Mouse (Mus musculus) embryonic facial prominence, embryonic 15.5 days (tissue): ENCODE results near the gene Kcnip1. TPM values are rescaled to one million over a fixed set of nuclear protein-coding genes. Genes with fewer than 3 reads are reported as not detected.

Experiments used
- ATAC-seq: fragments of 200-750 bp; cut with Nextera tagmentation; 2 replicates; pipeline ENCODE4 v1.8.0; 2017; ENCODE audit warnings: low read depth, moderate TSS enrichment; ENCODE audit not compliant: insufficient number of reproducible peaks, low FRiP score, low TSS enrichment
- H3K27ac ChIP-seq: fragments of 300-500 bp; sonication (generic); replicated peaks from 2 replicates; pipeline ENCODE4 v1.5.1; 2015; ENCODE audit warnings: mild to moderate bottlenecking, inconsistent platforms
- H3K27me3 ChIP-seq: fragments of 300-500 bp; sonication (generic); 2 replicates; pipeline ENCODE4 v1.6.1; 2015; ENCODE audit warnings: inconsistent platforms
- H3K36me3 ChIP-seq: fragments of 300-500 bp; sonication (generic); 2 replicates; pipeline ENCODE4 v1.6.1; 2015; ENCODE audit warnings: mild to moderate bottlenecking, inconsistent platforms
- H3K4me1 ChIP-seq: fragments of 300-500 bp; sonication (generic); 2 replicates; pipeline ENCODE4 v1.6.1; 2015; ENCODE audit warnings: inconsistent platforms
- H3K4me2 ChIP-seq: fragments of 300-500 bp; sonication (generic); replicated peaks from 2 replicates; pipeline ENCODE4 v1.6.1; 2015; ENCODE audit warnings: mild to moderate bottlenecking, inconsistent platforms
- H3K4me3 ChIP-seq: fragments of 300-500 bp; sonication (generic); replicated peaks from 2 replicates; pipeline ENCODE4 v1.5.1; 2015; ENCODE audit warnings: mild to moderate bottlenecking, inconsistent platforms
- H3K9ac ChIP-seq: fragments of 300-500 bp; sonication (generic); 2 replicates; pipeline ENCODE4 v1.6.1; 2015; ENCODE audit warnings: inconsistent platforms
- H3K9me3 ChIP-seq: fragments of 300-500 bp; sonication (generic); replicated peaks from 2 replicates; pipeline ENCODE4 v1.6.1; 2016; ENCODE audit warnings: inconsistent platforms
- WGBS: fragments of 180-500 bp; shearing (Covaris S2); methylation state at CpG from one replicate; pipeline ENCODE4 v1.1.7; 2015; 5-methylcytosine and 5-hydroxymethylcytosine counted together
- polyA plus RNA-seq: library from polyadenylated mRNA; unstranded; fragments of >200 nt; fragmentation: Nextera tagmentation; extraction: Ambion mirVana; gene quantifications from 2 replicates; pipeline ENCODE4 v1.2.1, GENCODE M21; 2015

Kcnip1 gene
- polyA plus RNA-seq, 1 experiment from 2014 or later: 6.6 TPM

DNA sequence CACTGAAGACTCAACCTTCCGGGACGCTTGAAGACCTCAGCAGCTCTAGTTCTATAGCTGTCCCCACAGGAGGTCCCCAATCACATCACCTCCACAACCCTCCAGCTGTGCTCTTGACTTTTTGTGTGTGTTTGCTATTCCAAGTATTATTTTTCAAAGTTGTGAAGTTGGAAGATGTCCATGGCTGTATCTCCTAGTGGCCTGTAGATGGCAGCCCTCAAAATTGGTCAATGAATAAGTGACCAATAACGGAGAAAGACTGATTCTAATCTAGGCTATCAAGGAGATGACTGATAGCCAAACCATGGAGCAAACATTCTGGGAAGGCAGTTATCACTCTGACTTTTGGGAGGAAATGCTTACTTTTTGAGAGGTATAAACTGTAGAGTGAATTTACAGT is 123.4 kb downstream of the Kcnip1 start:
- Histone ChIP-seq H3K4me1 (peaks cover 18% of the 10 kb centered on the region; the same call in 1 of the 2 replicates), H3K9me3 (no peaks in the 10 kb centered on the region), H3K27me3 (no peaks in the 10 kb centered on the region; the same call in 1 of the 2 replicates), H3K9ac (no peak overlapping the region), H3K36me3 (no peaks in the 10 kb centered on the region), H3K4me3 (no peak overlapping the region), H3K4me2 (no peak overlapping the region), H3K27ac (no peak overlapping the region)
- ATAC-seq: no peak
- 42% methylated on average over 3 of the region's 3 CpGs for WGBS

DNA sequence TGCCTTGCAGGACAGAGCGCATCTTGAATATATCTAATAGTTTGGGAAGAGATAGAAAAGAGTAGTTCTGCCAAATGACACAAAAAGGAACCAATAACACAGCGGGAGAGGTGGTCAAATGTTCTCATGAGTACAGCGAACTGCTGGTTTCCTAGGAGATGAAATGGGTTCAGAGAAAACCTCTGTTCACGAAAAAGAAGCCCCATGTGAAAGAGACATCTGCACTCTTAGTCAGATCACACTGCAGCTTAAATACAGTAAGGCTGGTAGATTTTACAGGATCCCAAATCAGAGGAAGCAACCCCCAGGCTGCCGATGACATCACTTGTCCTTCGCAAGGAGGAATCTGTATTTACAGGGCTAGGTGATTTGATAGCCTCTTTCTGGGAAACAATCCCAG is 126.2 kb downstream of the Kcnip1 start:
- H3K9ac ChIP-seq: no peak overlapping the region
- no peak for ATAC-seq
- no peaks in the 10 kb centered on the region; the same call in 1 of the 2 replicates for H3K27me3 ChIP-seq
- H3K9me3 ChIP-seq: no peaks in the 10 kb centered on the region
- H3K4me1 ChIP-seq: 0 out of 2 replicates have a peak, but pooled peaks cover 5% of the 10 kb centered on the region
- H3K4me3 ChIP-seq: no peak overlapping the region
- no peak overlapping the region for H3K4me2 ChIP-seq
- H3K27ac ChIP-seq: no peak overlapping the region
- 64% methylated on average over 6 of the region's 6 CpGs for WGBS
- no peaks in the 10 kb centered on the region for H3K36me3 ChIP-seq

DNA sequence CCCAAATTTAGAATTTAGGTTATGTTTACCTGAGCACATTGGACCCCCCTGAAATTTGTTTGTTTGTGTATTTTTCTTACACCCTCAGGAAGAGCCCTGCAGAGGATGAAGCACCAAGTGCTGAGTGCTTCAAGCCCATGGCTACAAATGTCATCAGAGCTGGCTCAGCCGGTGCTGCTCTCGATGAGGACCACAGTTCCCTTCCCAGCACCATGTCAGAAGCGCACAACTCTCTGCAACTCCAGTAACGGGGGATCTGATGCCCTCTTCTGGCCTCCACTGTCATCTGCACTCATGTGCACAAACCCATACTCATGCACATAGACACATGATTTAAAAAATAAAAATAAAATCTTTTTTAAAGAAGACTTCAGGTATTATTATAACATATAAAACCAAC is 128.7 kb downstream of the Kcnip1 start:
- Histone ChIP-seq H3K9ac (no peak overlapping the region), H3K27me3 (no peaks in the 10 kb centered on the region; the same call in 1 of the 2 replicates), H3K4me3 (no peak overlapping the region), H3K4me2 (no peak overlapping the region), H3K9me3 (no peaks in the 10 kb centered on the region), H3K36me3 (no peaks in the 10 kb centered on the region), H3K4me1 (no peaks in the 10 kb centered on the region; the same call in 1 of the 2 replicates), H3K27ac (no peak overlapping the region)
- 97% methylated on average over 4 of the region's 4 CpGs for WGBS
- ATAC-seq: no peak

DNA sequence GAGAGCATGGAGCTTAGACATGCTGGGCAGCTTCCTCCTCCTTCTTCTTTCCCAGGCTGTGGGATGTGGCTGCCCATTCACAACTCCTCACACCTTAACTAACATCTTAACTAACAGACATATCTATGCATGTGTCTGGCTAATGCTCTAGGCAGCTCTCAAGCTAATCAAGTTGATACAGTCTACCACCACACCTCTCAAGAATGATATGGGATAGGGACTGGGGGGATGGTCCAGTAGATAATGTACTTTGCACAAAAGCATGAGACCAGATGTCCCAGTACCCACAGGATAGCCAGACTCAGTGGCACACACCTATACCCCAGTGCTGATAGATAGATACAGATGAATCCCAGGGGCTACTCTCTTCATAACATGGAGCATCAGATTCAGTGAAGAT is 131.1 kb downstream of the Kcnip1 start:
- H3K27me3 ChIP-seq: no peaks in the 10 kb centered on the region
- ATAC-seq: no peak

DNA sequence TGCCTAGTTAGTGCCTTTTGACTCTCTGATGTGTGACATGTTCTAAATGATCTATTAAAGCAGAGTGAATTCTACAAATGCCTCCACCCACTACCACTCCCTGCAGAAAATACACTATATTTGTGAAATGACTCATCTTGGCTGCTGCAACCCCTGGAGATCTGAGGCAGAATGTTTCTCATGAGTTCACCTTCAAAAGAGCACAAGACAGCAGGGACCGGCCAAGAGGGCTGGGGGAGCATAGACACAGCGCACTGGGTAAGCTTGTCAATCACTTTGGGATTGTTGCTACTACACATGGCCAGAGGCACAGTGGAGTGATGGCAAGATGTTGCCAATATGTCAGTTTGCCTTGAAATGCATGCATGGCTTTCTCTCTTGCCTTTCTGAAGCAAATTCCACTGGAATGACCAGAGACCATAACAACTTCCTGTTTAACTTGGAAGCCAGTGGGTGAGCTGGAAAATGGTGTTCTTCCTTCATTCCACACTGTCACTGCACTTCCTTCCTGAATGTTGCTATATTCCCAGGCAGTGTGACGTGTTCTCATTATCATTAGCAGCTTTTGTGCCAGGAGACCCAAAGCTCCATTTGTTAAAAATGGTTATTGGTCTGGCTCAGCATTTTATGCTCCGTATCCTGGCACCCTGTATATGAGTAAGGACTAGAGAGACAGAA is 131.9 kb downstream of the Kcnip1 start:
- H3K9me3 ChIP-seq: no peaks in the 10 kb centered on the region
- H3K9ac ChIP-seq: no peak overlapping the region
- H3K27me3 ChIP-seq: no peaks in the 10 kb centered on the region
- WGBS: 62% methylated on average over 4 of the region's 4 CpGs
- no peak for ATAC-seq
- H3K27ac ChIP-seq: no peak overlapping the region
- H3K4me3 ChIP-seq: no peak overlapping the region
- H3K4me2 ChIP-seq: no peak overlapping the region
- no peaks in the 10 kb centered on the region; the same call in 1 of the 2 replicates for H3K4me1 ChIP-seq
- no peaks in the 10 kb centered on the region for H3K36me3 ChIP-seq

More for the DNA sequence above, 131.1 kb downstream of the Kcnip1 start:
- H3K9me3 ChIP-seq: no peaks in the 10 kb centered on the region
- H3K4me1 ChIP-seq: no peaks in the 10 kb centered on the region; the same call in 1 of the 2 replicates
- no peak overlapping the region for H3K4me2 ChIP-seq
- H3K4me3 ChIP-seq: no peak overlapping the region
- no peak overlapping the region for H3K27ac ChIP-seq
- H3K36me3 ChIP-seq: no peaks in the 10 kb centered on the region
- H3K9ac ChIP-seq: no peak overlapping the region

DNA sequence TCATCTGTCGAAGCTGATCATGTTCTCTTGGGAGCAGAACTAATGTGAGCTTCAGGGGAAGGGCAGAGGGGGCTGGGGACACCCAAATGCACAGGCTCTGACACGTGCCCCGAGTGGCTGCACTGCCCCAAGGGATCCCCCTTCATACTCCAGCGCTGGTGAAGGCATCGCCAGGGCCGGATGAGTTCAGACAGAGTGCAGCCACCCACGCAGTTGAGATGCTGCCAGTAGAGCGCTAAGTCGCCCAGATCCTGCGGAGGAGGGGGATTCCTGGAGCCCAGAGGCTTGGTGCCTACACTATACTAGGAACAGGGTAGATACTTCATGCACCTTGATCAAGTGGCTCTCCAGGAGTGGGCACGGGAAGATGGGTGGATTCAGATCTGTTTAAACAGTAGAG is 143.3 kb downstream of the Kcnip1 start:
- ATAC-seq: peak; percentile 59; the same call in 1 of the 2 replicates
- H3K27ac ChIP-seq: no peak overlapping the region
- no peak overlapping the region for H3K9ac ChIP-seq
- no peak overlapping the region for H3K4me2 ChIP-seq
- H3K36me3 ChIP-seq: no peaks in the 10 kb centered on the region
- 35% methylated on average over 11 of the region's 11 CpGs for whole genome bisulfite sequencing
- peaks cover 8% of the 10 kb centered on the region for H3K4me1 ChIP-seq
- H3K27me3 ChIP-seq: peaks cover 22% of the 10 kb centered on the region
- H3K9me3 ChIP-seq: no peaks in the 10 kb centered on the region
- no peak overlapping the region for H3K4me3 ChIP-seq

DNA sequence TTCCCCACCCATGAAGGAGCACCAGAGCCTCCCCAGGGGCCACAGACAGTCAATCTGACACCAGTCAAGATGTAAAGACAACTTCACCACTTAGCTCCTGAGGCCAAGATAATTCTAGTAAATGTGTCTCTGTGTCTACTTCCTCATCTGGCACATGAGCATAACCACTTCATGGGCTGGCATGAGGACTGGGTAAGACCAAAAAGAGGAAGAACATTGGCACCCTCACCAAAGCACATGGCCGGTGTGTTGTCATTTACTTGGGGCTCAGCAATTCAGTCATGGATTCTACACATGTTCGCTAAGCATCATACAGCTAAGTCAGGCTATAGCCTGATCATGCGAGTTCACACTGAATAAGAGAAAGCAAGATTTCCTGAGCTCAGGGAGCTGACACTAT is 144.3 kb downstream of the Kcnip1 start:
- peaks cover 8% of the 10 kb centered on the region for H3K4me1 ChIP-seq

DNA sequence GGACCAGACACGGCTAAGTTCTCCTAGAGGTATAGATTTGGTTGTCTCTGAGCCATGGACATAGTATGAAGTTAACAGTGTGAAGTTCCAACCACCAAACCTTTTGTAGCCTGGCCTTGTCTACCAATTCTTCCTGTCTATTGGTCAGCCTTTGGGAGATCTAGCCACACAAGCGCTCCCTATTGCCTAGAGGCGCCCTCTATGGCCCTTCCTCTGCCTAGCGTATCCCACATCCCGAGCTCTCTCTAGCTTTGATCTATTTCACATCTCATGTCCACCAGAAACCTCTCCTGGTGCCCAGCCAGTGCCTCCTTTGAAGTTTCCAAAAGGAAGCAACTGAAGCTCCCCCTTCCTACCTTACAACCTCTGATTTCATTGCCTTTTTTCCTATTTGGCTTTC is 147.0 kb downstream of the Kcnip1 start:
- no peak for ATAC-seq
- H3K36me3 ChIP-seq: no peaks in the 10 kb centered on the region
- 71% methylated on average over 5 of the region's 5 CpGs for WGBS
- no peak overlapping the region for H3K4me2 ChIP-seq
- no peak overlapping the region for H3K9ac ChIP-seq
- H3K4me1 ChIP-seq: peaks cover 18% of the 10 kb centered on the region
- no peak overlapping the region for H3K27ac ChIP-seq
- peaks cover 47% of the 10 kb centered on the region for H3K27me3 ChIP-seq
- no peak overlapping the region for H3K4me3 ChIP-seq
- H3K9me3 ChIP-seq: no peaks in the 10 kb centered on the region

More for the DNA sequence above, 144.3 kb downstream of the Kcnip1 start:
- Histone ChIP-seq H3K9me3 (no peaks in the 10 kb centered on the region), H3K4me3 (no peak overlapping the region), H3K9ac (no peak overlapping the region), H3K27me3 (peaks cover 26% of the 10 kb centered on the region), H3K4me2 (no peak overlapping the region), H3K27ac (no peak overlapping the region), H3K36me3 (no peaks in the 10 kb centered on the region)
- ATAC-seq: no peak
- 89% methylated on average over 3 of the region's 3 CpGs for WGBS

DNA sequence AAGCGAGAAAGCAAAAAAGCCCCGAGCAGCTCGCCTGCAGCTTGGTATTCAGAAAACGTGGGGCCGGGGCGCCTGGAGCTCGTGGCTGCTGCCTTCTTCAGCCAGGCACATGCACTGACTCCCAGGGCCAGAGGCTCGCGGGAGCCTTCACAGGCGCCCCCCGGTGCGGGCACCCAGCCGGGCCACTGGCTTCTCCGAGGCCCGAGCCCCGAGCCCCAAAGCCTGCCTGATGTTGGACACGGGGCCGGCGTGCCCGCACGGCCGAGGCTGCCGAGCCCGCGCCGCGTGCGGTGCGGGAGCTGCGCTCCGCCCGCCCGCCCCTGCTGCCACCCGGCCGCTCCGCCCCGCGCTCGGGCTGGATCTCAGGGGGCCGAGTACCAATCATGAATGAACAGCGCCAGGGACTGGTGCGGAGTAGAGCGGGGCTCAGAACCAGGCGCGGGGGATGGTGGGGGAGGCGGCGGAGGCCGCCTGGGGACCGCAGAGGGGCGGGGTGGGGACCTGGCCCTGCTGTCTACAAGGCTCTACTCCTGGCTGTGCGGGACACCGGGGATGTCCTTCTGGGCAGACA is 149.6 kb downstream of the Kcnip1 start:
- no peak overlapping the region for H3K27ac ChIP-seq
- no peaks in the 10 kb centered on the region for H3K9me3 ChIP-seq
- H3K4me2 ChIP-seq: peak overlapping the region; percentile 90
- H3K27me3 ChIP-seq: peaks cover 48% of the 10 kb centered on the region
- WGBS: 1% methylated on average over 52 of the region's 52 CpGs
- peaks cover 10% of the 10 kb centered on the region for H3K4me1 ChIP-seq
- ATAC-seq: 0 out of 2 replicates have a peak, but pooled peaks have one; percentile 24
- no peaks in the 10 kb centered on the region for H3K36me3 ChIP-seq
- 0 out of 2 replicates have a peak overlapping the region, but pooled peaks have one; percentile 6 for H3K9ac ChIP-seq
- peak overlapping the region; percentile 45 for H3K4me3 ChIP-seq

DNA sequence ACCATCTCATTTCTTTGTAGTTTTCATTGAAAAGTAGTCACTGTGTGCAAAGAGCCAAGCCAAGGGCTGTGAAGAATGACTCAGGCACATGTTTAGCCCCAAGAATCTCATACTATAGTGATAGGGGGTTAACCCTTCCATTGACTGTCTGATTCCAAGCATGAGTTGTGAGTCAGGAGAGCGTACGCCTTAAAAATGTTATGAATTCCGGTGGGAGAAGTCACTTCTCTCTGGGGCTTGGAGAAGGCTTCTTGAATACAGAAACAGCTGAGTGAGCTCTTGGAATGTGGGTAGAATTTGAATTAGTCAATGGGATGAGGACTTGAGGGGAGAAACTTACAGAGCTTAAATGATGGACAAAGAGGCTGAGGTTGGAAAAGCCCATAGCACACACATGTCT is 153.9 kb downstream of the Kcnip1 start:
- Histone ChIP-seq H3K36me3 (no peaks in the 10 kb centered on the region), H3K4me2 (no peak overlapping the region), H3K4me3 (no peak overlapping the region), H3K9me3 (no peaks in the 10 kb centered on the region), H3K27me3 (peaks cover 23% of the 10 kb centered on the region), H3K27ac (no peak overlapping the region), H3K4me1 (peaks cover 10% of the 10 kb centered on the region), H3K9ac (no peak overlapping the region)
- WGBS: 87% methylated on average over 3 of the region's 3 CpGs
- no peak for ATAC-seq

DNA sequence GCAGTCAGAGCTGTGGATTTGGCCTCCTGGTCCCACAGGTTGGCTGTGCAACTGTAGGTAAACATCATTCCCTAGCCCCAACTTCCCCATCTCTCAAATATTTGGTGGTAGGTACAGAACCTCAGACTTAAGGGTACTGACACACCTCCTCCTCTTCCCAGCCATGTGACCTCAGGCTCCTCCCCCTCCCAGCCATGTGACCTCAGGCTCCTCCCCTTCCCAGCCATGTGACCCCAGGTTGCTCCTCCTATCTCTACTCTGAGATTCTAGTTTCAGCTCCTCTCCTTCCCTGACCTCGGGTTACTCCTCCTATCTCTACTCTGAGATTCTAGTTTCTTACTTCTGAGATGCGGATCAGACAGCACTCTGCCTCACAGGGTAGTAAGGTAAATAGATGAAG is 163.2 kb downstream of the Kcnip1 start:
- Histone ChIP-seq H3K27me3 (no peaks in the 10 kb centered on the region; the same call in 1 of the 2 replicates), H3K27ac (no peak overlapping the region), H3K9me3 (no peaks in the 10 kb centered on the region), H3K4me2 (no peak overlapping the region), H3K4me1 (peaks cover 17% of the 10 kb centered on the region; the same call in 1 of the 2 replicates), H3K9ac (no peak overlapping the region), H3K4me3 (no peak overlapping the region), H3K36me3 (no peaks in the 10 kb centered on the region)
- 78% methylated on average over 2 of the region's 2 CpGs for WGBS
- ATAC-seq: no peak
